Mouse (Mus musculus) limb, embryonic 13.5 days (tissue): ENCODE results near the gene Fam19a3. TPM values are rescaled to one million over a fixed set of nuclear protein-coding genes. Genes with fewer than 3 reads are reported as not detected.
"Not testable (repeated sequence)": the region's sequence is repeated elsewhere in the genome, so short reads cannot be mapped to it uniquely, and the experiment has no call there.

Experiments
- ATAC-seq: fragments of 200-750 bp; cut with Nextera tagmentation; 2 replicates; pipeline ENCODE4 v1.8.0; 2017; ENCODE audit warnings: low read depth, moderate number of reproducible peaks, moderate TSS enrichment; ENCODE audit not compliant: low FRiP score
- H3K27ac ChIP-seq: fragments of 300-500 bp; sonication (generic); 2 replicates; pipeline ENCODE4 v1.5.1; 2015; ENCODE audit warnings: inconsistent platforms, mild to moderate bottlenecking, moderate library complexity
- H3K27me3 ChIP-seq: fragments of 300-500 bp; sonication (generic); 2 replicates; pipeline ENCODE4 v1.6.1; 2015; ENCODE audit warnings: mild to moderate bottlenecking, inconsistent platforms
- H3K36me3 ChIP-seq: fragments of 300-500 bp; sonication (generic); 2 replicates; pipeline ENCODE4 v1.6.1; 2015; ENCODE audit warnings: inconsistent platforms, mild to moderate bottlenecking, moderate library complexity
- H3K4me1 ChIP-seq: fragments of 300-500 bp; sonication (generic); 2 replicates; pipeline ENCODE4 v1.6.1; 2015; ENCODE audit warnings: inconsistent platforms
- H3K4me2 ChIP-seq: fragments of 300-500 bp; sonication (generic); replicated peaks from 2 replicates; pipeline ENCODE4 v1.6.1; 2015; ENCODE audit warnings: inconsistent platforms, mild to moderate bottlenecking, moderate library complexity
- H3K4me3 ChIP-seq: fragments of 300-500 bp; sonication (generic); 2 replicates; pipeline ENCODE4 v1.5.1; 2015; ENCODE audit warnings: moderate library complexity, mild to moderate bottlenecking, inconsistent platforms
- H3K9ac ChIP-seq: fragments of 300-500 bp; sonication (generic); 2 replicates; pipeline ENCODE4 v1.6.1; 2015; ENCODE audit warnings: mild to moderate bottlenecking, inconsistent platforms
- H3K9me3 ChIP-seq: fragments of 300-500 bp; sonication (generic); 2 replicates; pipeline ENCODE4 v1.6.1; 2016; ENCODE audit warnings: inconsistent platforms
- WGBS: fragments of 180-500 bp; shearing (Covaris S2); methylation state at CpG from one replicate; pipeline ENCODE4 v1.1.7; 2015; 5-methylcytosine and 5-hydroxymethylcytosine counted together
- polyA plus RNA-seq: library from polyadenylated mRNA; unstranded; fragments of >200 nt; fragmentation: Nextera tagmentation; extraction: Ambion mirVana; gene quantifications from 2 replicates; pipeline ENCODE4 v1.2.1, GENCODE M21; 2015

Fam19a3 gene
- polyA plus RNA-seq, result 0.23 and 0.26 TPM in 2 replicates

DNA sequence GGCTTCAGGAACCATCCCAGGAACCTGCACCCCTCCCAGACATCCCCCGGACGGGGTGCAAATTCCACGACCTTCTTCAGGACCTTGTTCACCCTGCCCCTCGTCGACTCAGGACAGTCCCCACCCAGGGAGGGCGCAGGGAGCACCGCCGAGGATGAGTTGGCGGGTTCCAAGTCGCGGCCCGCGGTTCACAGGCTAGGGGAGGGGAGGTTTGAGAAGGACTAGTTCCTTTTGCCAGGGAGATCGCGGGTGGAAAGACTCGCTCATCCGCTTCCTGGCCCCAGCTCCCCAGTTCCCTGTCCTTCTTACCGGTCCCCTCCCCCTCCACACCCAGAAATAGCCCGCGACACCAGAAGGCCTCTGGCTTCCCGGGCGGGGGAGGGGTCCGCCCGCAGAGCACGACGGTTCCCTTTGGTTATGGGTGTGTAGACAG, at the start of gene Fam19a3:
TSS of gene Fam19a3 (minus strand) at position 370 of the 433 bp plus-strand sequence.
- under 1% methylated on average over 26 of the region's 26 CpGs for WGBS
- H3K4me2 ChIP-seq, result peak within 1 kb of the TSS; percentile 98
- no peak for ATAC-seq
- H3K9me3 ChIP-seq, result no peaks in the 10 kb centered on the region
- no peaks in the 10 kb centered on the region for H3K36me3 ChIP-seq
- H3K27ac ChIP-seq, result no peak within 1 kb of the TSS
- H3K4me1 ChIP-seq, result peaks cover 32% of the 10 kb centered on the region
- H3K9ac ChIP-seq, result peak within 1 kb of the TSS; percentile 66
- H3K4me3 ChIP-seq, result peak within 1 kb of the TSS; percentile 53
- H3K27me3 ChIP-seq, result peaks cover 95% of the 10 kb centered on the region

DNA sequence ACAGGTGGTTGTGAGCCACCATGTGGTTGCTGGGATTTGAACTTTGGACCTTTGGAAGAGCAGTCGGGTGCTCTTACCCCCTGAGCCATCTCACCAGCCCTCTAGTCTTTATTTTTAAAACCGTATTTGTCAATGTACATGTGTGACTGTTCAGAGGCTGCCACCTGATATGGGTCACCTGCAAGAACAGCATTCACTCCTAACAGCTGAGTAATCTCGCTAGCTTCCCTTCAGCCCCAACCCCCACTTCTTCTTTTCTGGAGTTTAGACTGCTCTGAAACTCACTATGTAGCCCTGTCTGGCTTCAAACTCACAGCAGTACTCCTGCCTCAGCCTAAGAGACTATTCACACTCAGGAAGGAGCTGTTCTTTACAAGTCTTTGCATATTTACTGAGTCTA, 40.8 kb upstream of the Fam19a3 start:
- Histone ChIP-seq H3K9me3 (no peaks in the 10 kb centered on the region), H3K4me2 (no peak overlapping the region), H3K36me3 (peaks cover 36% of the 10 kb centered on the region), H3K27me3 (no peaks in the 10 kb centered on the region), H3K9ac (no peak overlapping the region), H3K27ac (no peak overlapping the region), H3K4me1 (peaks cover 11% of the 10 kb centered on the region), H3K4me3 (no peak overlapping the region)
- 88% methylated on average over 3 of the region's 3 CpGs for WGBS
- no peak for ATAC-seq

DNA sequence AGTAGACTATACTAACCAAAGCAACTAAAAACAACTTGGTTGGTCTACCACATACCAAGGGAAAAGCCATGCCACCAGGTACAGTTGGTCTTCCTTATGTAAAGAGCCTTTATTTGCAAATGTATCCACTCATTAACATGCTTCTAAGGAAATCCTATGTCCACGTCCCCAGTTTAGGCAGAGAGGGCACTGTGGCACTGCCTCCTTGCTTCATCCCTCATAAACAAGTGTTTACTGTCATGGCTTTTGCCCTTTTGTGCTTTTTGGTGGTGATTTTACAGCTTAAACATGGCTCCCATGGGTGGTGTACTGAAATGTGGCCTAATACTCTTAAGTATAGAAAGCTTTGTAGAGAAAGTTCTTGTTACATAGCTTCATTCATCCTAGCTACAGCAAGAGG, 38.8 kb upstream of the Fam19a3 start:
- no peak for ATAC-seq
- no peaks in the 10 kb centered on the region for H3K27me3 ChIP-seq

DNA sequence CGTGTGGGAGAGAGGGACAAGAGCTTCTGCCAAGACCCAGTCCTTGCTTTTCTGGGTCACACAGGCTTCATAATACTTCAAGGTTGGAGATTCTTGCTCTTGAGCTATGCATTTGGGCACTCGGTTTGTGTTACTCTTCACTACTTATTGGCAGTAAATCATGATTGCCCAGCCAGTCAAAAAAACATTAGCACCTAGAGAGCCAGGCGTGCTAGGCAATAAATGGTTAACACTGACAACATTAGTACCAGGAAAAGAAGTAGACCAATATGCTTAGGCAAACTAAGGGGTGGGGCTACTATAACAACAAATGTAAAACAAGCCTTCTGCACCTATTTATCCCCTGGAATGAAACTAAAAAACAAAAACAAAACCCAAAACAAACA, 37.1 kb upstream of the Fam19a3 start:
- no peak for ATAC-seq
- WGBS, result under 1% methylated on average over 3 of the region's 3 CpGs

More for the DNA sequence above, 38.8 kb upstream of the Fam19a3 start:
- Histone ChIP-seq H3K27ac (no peak overlapping the region), H3K9ac (no peak overlapping the region), H3K4me1 (peaks cover 26% of the 10 kb centered on the region), H3K4me3 (no peak overlapping the region), H3K9me3 (no peaks in the 10 kb centered on the region), H3K4me2 (no peak overlapping the region), H3K36me3 (peaks cover 23% of the 10 kb centered on the region)
- WGBS, result 52% methylated on average over 1 of the region's 1 CpGs

DNA sequence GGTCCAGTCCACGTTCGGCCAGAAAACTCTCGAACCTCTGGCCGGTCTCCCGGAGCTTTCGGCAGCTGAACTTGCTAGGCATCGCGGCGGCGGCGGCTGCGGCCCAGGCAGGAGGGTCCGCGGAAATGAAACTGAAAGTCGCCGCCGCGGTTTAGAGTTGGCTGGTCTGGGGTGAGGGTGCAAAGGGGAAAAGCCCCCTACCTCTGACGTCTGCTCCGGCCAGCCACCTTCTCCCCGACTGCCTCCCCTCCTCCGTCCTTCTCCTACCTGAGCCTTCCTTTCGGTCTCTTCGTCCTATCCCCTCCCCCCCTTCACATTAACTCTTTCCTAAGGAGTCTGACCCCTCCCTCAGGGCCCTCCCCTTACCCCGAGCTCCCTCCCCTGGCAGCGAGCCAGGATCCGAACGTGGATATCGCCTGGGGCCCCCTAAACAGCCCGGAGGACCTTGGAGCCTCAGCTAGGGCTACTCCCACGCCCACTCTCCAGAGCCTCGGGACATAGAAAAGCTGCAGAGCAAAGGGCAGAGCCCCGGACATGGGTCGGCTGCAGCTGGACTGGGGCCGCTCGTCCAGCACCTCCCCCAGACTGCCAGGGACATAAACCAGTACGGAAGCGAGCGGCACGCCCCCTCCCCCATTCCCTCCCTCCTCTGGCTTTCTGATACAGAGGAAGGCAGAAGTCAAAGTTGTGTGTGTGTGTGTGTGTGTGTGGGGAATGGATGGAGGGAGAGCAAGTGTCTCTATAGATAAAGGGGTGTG, 36.5 kb upstream of the Fam19a3 start, which contains the start of gene Mov10:
TSS of gene Mov10 (minus strand) at position 573 of the 758 bp plus-strand sequence.
- H3K27ac ChIP-seq, result peak within 1 kb of the TSS; percentile 97
- H3K27me3 ChIP-seq, result no peaks in the 10 kb centered on the region
- ATAC-seq, result peak; percentile 78
- no peaks in the 10 kb centered on the region for H3K9me3 ChIP-seq
- peak within 1 kb of the TSS; percentile 91 for H3K4me3 ChIP-seq
- peak within 1 kb of the TSS; percentile 97 for H3K9ac ChIP-seq
- H3K36me3 ChIP-seq, result peaks cover 27% of the 10 kb centered on the region
- H3K4me1 ChIP-seq, result peaks cover 28% of the 10 kb centered on the region
- under 1% methylated on average over 39 of the region's 40 CpGs for WGBS
- H3K4me2 ChIP-seq, result peak within 1 kb of the TSS; percentile 79

More for the DNA sequence above, 37.1 kb upstream of the Fam19a3 start:
- Histone ChIP-seq H3K4me3 (peak overlapping the region; percentile 91), H3K9me3 (no peaks in the 10 kb centered on the region), H3K4me1 (peaks cover 28% of the 10 kb centered on the region), H3K36me3 (peaks cover 22% of the 10 kb centered on the region), H3K9ac (peak overlapping the region; percentile 97), H3K27me3 (no peaks in the 10 kb centered on the region), H3K27ac (peak overlapping the region; percentile 97), H3K4me2 (peak overlapping the region; percentile 79)

DNA sequence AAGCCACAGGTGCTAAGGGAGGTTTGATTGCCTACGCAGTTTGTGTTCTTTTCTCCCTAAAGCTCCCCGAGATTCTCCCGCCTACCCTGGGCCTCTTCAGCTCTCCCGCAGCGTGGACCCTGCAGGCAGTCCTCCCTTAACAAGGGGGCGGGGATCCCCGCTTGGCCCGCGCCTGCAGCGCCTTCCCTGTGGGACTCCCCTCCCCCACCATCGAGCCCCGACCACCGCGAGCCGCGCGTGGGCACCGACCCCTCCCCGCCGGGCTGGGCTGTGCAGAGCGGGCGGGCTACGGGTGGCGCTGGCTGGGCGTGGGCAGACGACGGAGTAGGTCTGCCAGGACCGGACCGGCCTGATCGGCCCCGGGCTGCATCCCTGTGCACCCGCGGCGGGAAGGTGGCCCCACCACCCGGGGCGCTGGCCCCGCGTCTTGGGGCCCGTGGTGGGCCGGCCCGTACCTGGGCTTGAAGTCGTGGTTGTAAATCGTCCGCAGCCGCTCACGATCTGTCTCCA, 35.9 kb upstream of the Fam19a3 start:
- WGBS, result under 1% methylated on average over 46 of the region's 46 CpGs
- Histone ChIP-seq H3K27ac (peak overlapping the region; percentile 97), H3K4me3 (peak overlapping the region; percentile 91), H3K9me3 (no peaks in the 10 kb centered on the region), H3K27me3 (no peaks in the 10 kb centered on the region), H3K4me2 (peak overlapping the region; percentile 79), H3K4me1 (peaks cover 28% of the 10 kb centered on the region), H3K36me3 (peaks cover 26% of the 10 kb centered on the region), H3K9ac (peak overlapping the region; percentile 97)
- peak; percentile 70 for ATAC-seq

DNA sequence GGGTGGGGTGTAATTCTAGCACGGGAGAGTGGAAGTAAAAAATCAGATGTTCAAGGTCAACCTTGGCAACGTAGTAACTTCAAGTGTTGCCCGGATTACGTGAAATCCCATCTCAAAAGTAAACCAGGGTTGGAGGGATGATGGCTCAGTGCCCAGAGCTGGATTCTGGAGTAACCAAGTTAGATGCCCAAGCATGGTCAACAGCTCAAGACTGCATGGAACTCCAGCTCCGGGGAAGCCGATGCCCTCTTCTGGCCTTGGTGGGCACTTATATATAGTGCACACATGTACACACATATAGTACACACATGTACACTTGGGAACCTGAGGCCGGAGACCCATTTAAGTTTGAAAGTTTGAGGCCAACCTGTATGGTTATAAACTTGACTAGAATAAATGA, 34.5 kb upstream of the Fam19a3 start:
- no peak overlapping the region for H3K27ac ChIP-seq
- peaks cover 18% of the 10 kb centered on the region; the same call in 1 of the 2 replicates for H3K36me3 ChIP-seq
- H3K4me1 ChIP-seq, result peaks cover 28% of the 10 kb centered on the region
- no peak overlapping the region for H3K9ac ChIP-seq
- no peak for ATAC-seq
- WGBS, result 92% methylated on average over 7 of the region's 7 CpGs
- H3K4me3 ChIP-seq, result no peak overlapping the region
- H3K4me2 ChIP-seq, result peak overlapping the region; percentile 79
- no peaks in the 10 kb centered on the region for H3K27me3 ChIP-seq
- H3K9me3 ChIP-seq, result no peaks in the 10 kb centered on the region

DNA sequence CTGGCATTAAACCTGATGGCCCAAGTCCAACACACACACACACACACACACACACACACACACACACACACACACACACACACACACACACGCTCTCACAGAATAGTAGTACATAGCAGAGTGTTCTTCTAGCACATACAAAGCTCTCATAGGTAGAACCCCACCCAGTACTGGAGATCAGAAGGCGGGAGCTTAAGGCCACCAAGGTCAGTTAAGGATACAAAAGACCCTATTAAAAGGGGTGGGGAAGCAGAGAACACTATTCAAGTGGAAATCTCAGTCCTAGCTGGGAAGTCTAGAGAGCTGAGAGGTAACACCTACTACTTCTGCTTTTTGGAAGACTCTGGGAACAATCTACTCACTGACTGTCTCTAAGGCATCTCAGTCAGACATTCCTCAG, 33.7 kb upstream of the Fam19a3 start:
- no peak overlapping the region; the same call in 1 of the 2 replicates for H3K4me2 ChIP-seq
- H3K36me3 ChIP-seq, result peaks cover 10% of the 10 kb centered on the region; the same call in 1 of the 2 replicates
- no peaks in the 10 kb centered on the region for H3K27me3 ChIP-seq
- H3K4me1 ChIP-seq, result peaks cover 28% of the 10 kb centered on the region
- no peak overlapping the region for H3K9ac ChIP-seq
- no peak for ATAC-seq
- H3K27ac ChIP-seq, result no peak overlapping the region
- no peak overlapping the region for H3K4me3 ChIP-seq
- 80% methylated on average over 2 of the region's 2 CpGs for WGBS
- no peaks in the 10 kb centered on the region for H3K9me3 ChIP-seq

DNA sequence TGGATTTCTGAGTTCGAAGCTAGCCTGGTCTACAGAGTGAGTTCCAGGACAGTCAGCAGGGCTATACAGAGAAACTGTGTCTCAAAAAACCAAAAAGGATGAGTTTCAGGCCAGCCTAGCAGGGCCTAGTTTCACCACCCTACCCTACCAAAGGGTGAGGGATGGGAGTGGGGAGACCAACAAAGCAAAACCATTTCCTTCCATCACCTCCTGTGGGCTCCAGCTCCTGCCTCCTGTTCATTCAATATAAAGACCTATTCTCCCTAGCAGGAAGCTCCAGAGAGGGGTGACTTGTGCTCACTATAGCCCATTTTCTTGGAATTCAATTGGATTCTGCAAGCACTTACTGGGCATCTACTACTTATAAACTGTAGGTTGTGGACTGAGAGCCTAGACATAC, 33.1 kb upstream of the Fam19a3 start:
- H3K4me1 ChIP-seq, result peaks cover 28% of the 10 kb centered on the region
- peaks cover 10% of the 10 kb centered on the region; the same call in 1 of the 2 replicates for H3K36me3 ChIP-seq
- no peak overlapping the region for H3K9ac ChIP-seq
- H3K27me3 ChIP-seq, result no peaks in the 10 kb centered on the region
- WGBS, result 100% methylated on average over 1 of the region's 1 CpGs
- H3K4me2 ChIP-seq, result no peak overlapping the region
- H3K9me3 ChIP-seq, result no peaks in the 10 kb centered on the region
- H3K27ac ChIP-seq, result no peak overlapping the region
- H3K4me3 ChIP-seq, result no peak overlapping the region
- ATAC-seq, result no peak

DNA sequence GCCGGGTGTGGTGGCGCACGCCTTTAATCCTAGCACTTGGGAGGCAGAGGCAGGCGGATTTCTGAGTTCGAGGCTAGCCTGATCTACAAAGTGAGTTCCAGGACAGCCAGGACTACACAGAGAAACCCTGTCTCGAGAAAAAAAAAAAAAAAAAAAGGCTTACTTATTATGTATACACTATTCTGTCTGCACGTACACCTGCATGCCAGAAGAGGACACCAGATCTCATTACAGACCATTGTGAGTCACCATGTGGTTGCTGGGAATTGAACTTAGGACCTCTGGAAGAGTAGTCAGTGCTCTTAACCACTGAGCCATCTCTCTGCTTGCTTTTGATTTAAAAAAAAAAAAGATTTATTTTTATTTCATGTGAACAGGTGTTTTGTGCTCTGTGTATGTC, 31.6 kb upstream of the Fam19a3 start:
- ATAC-seq, H3K4me2 ChIP-seq, H3K9me3 ChIP-seq, H3K27ac ChIP-seq, H3K36me3 ChIP-seq, H3K27me3 ChIP-seq, H3K4me3 ChIP-seq, H3K9ac ChIP-seq: not testable (repeated sequence)
- 91% methylated on average over 7 of the region's 7 CpGs for WGBS
- H3K4me1 ChIP-seq, result peaks cover 17% of the 10 kb centered on the region

DNA sequence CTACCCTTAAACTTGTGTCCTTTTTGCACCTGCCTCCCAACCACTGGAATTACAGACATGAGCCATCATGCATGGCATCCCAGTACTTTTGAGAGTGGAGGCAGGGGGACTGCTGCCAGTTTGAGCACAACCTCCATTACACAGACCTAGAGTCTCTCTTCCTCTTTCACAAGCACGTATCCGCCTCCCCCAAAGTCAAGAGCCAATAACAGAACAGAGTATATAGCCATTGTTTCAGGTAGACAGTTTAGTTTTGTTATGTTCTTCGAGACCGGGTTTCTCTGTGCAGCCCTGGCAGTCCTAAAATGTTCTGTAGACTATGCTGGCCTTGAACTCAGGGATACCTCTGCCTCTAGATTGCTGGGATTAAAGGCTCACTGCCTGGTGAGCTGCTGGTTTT, 30.6 kb upstream of the Fam19a3 start:
- Histone ChIP-seq H3K27ac (no peak overlapping the region), H3K9ac (no peak overlapping the region), H3K27me3 (no peaks in the 10 kb centered on the region), H3K36me3 (peaks cover 10% of the 10 kb centered on the region; the same call in 1 of the 2 replicates), H3K4me2 (no peak overlapping the region), H3K9me3 (no peaks in the 10 kb centered on the region), H3K4me3 (no peak overlapping the region), H3K4me1 (peaks cover 17% of the 10 kb centered on the region)
- ATAC-seq, result no peak
- WGBS, result 89% methylated on average over 4 of the region's 4 CpGs

DNA sequence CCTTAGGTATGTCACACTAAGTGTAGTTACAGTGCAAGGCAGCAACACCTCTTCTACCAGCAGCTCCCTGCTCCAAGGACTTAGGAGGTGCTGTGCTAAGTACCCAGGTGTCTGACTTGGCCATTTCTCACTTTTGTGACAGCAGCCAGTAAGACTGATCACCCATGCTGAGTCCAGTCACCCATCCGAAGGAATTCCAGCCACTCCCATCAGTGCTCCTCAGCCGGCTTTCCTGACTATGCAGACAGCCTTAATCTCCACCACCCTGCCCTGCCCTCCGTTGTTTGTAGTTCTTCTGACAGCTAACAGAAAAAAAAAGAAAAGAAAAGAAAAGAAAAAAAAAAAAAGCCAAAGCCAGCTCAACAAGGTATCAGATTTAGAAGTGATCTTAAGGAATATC, 30.1 kb upstream of the Fam19a3 start:
- Histone ChIP-seq H3K27me3 (no peaks in the 10 kb centered on the region), H3K4me2 (no peak overlapping the region), H3K9me3 (no peaks in the 10 kb centered on the region), H3K4me1 (peaks cover 12% of the 10 kb centered on the region), H3K9ac (no peak overlapping the region), H3K4me3 (no peak overlapping the region), H3K27ac (no peak overlapping the region), H3K36me3 (peaks cover 13% of the 10 kb centered on the region)
- ATAC-seq, result no peak
- WGBS, result 26% methylated on average over 3 of the region's 3 CpGs
